Mouse (Mus musculus) ovary, adult 18-20 months (tissue): ENCODE measurements around the gene Pip4k2b.
A peak's percentile ranks its signal among the peaks of the same experiment; 100 is the strongest.
"Not testable (repeated sequence)": the region's sequence is repeated elsewhere in the genome, so short reads cannot be mapped to it uniquely, and the experiment has no call there.

ENCODE experiments used
- DNase-seq: peaks from one replicate; pipeline ENCODE4 v3.0.0; 2022; ENCODE audit warnings: low spot score, mixed read lengths

The Pip4k2b gene

DNA sequence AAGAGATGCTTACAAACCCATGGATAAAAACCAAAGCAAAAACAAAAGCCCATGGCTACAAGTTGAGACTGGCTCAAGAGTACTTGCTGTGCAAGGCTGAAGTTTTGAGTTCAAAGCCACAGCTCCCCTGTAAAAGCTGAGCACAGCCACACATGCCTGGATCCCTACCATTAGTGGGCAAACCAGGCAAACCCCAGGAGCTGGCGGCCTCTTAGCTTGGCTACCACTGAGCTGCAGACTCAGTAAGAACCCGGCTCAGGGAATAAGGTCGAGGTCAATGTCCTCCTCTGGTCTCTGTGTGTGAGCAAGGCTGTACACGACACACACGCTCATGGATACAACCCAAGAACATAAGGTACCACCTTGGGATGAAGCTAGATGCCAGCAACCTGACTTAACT, 4.0 kb upstream of the Pip4k2b start:
- no peak for DNase-seq

DNA sequence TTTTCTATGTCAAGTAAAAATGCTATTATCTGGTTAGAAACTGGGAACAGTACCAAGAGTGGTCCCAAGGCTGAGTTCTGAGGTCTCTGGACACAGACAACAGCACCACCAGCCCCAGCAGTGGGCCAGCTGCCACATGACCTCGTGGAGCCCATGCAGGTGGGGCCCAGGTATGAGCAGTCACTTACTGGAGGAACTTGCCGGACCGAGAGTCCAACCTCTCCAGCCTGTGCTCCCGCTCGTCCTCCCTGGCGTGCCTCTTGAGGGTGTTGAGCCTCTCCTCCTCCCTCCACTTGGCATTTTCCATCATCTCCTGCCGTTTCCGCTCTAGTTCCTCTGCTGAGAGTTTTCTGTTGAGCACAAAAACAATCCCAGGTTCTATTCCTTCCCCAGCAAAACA, 3.3 kb upstream of the Pip4k2b start:
- DNase-seq = no peak

DNA sequence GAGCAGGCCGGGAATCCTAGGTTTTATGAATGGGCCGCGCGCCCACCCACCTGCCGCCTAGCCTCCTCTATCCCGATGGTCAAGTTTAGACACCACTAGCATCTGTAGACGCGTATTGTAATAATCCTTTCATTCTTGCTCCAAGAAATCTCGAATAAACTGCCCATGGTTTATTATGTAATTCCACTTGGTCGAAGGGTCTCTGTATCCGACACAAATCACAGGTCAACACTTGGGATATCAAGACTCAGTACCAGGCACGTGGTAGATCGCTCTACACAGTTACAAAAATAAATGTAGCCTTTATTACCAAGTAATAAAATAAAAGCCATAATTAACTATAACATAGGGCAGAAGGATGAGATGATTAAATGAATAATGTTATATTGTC, 822 bp upstream of the Pip4k2b start:
- no peak for DNase-seq

DNA sequence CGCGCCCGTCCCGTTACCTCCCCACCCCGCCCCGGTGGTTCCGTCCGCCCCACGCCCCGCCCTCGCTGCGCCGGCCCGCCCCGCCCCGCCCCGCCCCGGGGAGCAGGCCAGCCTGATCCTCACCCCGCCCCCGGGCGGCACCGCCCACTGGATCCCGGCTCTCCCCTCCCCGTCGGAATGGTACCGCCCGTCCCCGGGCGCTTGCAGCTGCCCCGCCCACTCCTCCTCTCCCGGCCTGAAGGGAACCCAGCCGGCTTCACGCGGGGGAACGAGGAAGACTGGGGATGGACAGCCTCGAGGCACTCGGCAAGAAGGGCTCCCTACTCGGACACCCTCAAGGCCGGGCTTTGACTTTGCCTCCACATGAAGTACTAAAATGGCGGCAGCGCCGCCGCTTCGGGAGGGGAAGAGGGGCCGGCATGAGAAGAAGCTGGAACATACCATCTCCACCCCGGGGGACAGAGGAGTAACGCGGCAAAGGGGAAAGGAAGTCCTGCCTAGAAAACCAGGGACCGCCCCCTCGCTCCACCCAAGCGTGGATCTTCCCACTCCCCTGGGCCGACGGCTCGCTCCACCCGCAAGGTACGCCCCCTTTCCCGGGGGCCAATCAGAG, 320 bp upstream of the Pip4k2b start:
- DNase-seq = peak; percentile 98

DNA sequence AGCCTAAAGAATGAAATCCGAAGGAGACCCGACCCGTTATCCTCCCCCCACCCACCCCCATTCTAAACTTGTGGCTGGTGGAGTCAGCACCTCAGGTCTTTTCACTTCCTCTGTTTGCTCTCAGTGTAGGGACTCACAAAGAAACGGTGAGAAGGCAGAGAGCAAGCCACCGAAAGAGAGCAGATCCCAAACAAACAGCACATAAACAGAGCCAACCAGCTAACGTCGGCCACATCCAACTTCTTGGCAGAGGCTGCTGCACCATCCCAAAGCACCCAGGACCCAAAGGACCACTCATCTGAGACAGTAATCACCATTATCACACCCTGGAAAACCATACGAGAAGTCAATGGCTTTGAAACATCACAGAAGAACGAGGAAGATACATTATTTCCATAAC, 1.1 kb downstream of the Pip4k2b start:
- DNase-seq = no peak

DNA sequence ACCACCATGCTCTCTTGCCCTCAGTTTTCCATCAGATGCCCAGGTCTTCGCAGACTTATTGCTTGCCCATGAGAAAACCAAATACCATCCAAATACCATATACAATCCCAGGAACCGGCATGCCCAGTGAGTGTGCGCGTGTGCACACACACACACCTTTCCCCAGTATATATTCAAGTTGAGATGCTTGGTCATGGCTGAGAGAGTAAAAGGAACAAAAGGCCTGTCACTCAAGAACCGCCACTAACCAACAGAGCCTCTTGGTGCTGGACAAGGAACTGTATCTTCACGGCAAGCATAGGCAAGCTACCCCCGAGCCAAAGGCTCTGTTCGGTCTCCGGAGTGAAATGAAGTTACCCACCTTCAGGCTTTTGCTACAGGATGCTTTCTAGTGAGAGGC, 1.9 kb downstream of the Pip4k2b start:
- DNase-seq = no peak

DNA sequence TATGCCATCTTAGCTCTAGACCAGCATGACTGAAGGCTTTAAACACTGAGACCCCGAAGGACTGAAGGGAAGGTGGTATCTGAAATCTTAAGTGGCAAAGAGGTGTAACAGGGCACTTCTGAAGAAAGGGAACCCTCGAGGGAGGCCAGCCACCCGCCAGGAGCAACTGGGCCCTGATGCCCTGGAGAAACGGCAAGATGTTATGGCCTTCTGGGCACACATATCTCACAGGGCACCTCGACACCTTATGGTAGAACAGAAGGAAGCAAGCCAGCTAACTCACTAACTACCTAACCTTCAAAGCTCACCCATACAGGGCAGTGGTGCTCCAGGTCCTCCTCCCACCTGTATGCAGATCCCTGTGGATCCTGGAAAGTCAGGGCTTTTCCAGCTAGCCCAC, 2.3 kb downstream of the Pip4k2b start:
- DNase-seq = no peak

DNA sequence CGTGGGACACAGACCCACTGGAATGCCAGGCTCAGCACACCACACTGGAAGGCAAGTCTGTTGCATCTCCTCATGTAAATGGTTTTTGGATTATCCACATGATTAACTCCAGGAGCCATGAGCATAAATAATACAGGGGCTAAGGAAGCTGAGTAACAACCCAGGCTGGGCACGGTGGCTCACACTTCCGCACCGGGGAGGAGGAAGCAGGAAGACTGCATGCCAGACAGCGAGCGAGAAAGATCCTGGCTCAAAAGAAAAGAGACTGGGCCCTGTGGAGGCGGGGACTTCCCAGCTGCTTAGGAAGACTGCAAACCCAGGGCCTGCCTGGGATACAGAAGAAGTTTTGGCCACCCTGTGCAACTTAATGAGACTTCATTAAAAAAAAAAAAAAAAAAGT, 4.3 kb downstream of the Pip4k2b start:
- DNase-seq = no peak

DNA sequence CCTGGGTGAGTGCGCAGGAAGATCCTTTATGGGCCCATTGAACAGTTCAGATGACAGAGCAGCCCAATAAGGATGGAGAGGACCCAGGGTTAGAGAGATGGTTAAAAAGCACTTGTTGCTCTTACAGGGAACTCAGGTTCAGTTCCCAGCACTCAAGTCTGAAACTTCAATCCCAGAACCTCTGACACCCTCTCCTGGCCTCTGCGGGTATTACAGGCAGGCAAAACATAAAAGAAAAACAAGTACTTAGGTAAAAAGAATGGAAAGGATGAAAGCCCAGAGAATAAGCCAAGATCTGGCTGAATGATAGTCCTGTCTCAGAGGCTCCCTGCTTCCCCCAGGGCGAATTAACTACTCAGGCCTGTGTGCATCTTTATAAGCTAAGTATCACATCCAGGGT, 5.3 kb downstream of the Pip4k2b start:
- no peak for DNase-seq

DNA sequence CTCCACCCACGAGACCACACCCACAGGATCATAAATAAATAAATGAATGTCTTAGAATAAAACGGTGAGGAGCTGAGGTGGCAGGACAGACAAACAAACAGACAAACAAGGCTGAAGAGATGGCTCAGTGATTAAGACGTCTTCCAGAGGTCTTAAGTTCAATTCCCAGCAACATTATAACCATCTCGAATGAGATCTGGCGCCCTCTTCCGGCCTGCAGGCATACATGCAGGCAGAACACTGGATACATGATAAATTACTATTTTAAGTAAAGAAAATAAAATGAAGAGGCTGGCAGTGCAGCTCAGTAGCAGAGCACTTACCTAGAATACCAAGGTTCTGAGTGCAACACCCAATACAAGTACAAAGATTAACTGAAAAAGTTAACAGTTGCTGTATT, 5.8 kb downstream of the Pip4k2b start:
- no peak for DNase-seq

DNA sequence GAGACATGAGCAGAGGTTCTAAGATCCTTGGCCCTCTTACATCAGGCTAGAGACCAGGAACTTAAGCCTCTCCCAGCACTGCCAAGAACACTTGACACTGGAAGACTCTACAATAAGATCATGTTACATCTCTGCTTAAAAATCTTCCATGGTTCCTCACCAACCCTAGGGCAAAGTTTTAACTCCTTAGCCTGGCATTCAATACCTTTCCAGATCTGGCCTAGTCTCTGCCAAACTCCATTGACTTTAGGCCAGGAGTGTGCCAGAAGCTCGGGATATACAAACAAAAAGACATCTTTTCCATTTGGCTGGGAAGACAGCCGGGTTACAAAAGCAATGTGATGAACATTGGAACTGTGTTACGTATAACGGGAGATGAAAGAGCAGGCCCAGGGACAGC, 6.9 kb downstream of the Pip4k2b start:
- no peak for DNase-seq

DNA sequence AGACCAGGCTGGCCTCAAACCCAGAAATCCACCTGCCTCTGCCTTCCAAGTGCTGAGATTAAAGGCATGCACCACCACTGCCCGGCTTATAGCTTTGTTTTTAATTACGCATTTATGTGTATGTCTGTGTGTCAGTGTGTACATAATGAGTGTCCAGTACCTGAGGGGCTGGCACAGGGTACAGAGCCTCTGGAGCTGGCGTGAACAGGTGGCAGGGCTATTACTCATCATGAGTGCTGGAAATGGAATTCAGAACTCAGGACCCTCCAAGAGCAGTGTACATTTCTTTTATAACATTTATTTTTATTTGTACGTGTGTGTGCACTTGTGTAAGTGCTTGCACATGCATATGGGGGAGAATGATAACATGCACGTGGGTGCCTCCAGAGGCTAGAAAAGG, 7.9 kb downstream of the Pip4k2b start:
- no peak for DNase-seq

DNA sequence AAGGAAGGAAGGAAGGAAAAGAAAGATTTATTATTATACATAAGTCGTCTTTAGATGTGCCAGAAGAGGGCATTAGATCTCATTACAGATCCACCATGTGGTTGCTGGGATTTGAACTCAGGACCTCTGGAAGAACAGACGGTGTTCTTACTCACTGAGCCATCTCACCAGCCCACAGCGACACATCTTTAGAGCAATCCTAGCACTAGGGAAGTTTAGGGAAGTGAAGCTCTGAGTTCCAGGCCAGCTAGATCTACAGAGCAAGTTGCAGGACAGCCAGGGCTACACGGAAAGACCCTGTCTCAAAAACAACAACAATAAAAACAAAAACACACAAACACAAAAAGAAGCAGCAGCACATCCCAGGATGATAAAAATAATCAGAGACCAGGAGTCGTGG, 9.7 kb downstream of the Pip4k2b start:
- DNase-seq = not testable (repeated sequence)

DNA sequence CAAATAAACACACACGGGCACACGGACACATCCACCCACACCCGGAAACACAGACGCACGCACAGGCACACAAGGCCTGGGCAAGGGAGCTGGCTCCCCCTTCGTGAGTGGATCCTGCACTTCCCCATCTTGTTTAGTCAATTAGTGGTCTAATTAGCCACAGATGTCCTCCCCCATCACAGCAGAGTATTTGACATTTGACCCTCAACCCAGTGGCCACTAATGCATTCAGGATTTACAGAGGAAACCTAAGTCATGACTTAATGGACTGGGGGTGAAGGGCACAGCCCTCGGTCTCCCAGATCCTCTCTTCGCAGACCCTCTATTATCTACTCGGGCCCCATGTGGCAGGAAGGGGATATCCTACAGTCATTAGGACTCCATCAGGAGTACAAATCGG, 10.8 kb downstream of the Pip4k2b start:
- no peak for DNase-seq

DNA sequence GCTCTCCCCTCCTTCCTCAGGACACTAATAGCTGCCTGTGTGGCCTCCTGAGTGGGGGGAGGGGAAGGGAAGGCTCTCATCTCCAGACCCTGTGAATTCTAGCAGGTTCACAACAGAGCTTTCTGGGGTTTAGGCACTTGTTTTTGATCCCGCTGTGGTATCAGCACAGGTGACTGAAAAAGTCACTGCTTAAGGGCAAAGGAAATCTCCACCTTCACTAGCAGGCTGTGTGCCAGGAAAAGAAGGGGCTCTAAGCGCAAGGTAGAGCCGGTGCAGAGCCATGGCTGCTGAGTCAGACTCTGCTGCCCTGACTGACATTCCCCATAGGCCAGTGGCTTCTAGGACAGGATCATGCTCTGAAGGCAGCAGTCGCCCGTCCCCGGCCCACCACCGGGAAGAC, 15.8 kb downstream of the Pip4k2b start:
- DNase-seq = no peak

DNA sequence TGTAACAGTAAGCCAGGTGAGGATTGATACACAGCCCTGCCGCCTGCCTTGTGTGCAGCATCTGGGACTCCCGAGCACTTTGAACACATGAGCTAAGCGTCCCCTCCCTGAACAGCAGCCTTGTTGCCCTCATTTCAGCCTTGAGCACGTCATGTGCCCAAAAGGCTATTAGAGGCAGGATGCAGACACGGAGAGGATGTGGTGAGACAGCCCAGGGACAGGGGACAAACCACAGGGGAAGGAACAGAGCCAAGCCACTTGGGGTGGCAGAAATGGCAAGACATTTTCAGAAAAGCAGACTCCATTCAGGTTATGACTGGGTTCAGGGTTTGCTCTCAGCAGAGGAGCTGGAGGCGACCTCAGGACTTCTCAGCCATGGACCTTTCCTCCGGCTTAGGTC, 16.2 kb downstream of the Pip4k2b start:
- no peak for DNase-seq

DNA sequence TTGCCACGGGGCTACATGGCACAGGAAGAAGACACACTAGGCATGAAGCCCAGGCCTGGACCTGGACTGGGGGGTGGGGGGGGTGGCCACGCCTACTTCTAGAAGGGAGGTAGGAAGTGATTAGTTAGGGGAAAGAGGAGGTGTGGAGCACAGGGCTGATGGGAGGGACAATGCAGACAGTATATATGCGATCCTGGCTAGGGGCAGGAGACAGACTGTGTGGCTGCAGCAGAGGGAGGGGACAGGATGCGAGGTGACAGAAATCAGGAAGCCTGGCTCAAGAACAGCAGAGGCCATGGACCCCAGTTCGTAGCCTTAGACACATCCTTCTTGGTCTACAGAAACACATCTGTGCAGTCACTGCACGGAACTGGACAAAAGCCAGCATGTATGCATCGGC, 20.8 kb downstream of the Pip4k2b start:
- no peak for DNase-seq

DNA sequence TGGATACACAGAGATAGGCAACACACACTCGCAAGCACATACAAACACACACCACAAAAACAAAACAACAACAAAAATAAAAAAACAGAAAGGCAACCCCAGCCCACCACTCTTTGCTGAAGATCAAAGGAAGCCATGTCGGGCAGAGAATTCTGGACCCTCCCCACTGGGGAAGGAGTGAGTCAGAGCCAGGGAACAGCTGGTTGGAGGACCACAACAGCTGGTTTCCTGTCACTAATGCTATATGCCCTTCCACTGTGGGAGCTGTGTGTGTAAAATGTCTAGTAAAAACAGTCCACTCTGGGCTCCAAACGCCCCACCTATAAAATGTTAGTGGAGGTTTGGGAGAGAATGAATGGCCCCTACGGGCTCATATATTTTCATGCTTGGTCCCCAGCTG, 23.2 kb downstream of the Pip4k2b start:
- no peak for DNase-seq

DNA sequence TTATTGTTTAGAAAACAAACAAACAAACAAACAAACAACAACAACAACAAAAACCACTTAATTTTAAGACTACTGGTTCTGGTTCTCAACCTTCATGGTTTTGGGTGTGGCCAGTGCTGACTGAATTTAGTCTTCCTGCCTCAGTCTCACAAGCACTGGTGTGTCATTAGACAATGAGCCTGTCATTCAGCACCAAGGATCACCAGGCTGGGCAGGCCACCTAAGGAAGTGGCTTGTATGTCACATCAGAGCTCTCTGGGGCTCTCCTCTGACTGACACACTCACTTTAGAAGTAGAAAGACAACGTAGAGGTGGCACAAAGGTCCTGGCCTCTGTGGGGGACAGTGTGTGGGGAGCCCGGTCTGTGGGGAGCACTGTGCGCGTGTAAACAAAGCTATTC, 25.5 kb downstream of the Pip4k2b start:
- DNase-seq = no peak

DNA sequence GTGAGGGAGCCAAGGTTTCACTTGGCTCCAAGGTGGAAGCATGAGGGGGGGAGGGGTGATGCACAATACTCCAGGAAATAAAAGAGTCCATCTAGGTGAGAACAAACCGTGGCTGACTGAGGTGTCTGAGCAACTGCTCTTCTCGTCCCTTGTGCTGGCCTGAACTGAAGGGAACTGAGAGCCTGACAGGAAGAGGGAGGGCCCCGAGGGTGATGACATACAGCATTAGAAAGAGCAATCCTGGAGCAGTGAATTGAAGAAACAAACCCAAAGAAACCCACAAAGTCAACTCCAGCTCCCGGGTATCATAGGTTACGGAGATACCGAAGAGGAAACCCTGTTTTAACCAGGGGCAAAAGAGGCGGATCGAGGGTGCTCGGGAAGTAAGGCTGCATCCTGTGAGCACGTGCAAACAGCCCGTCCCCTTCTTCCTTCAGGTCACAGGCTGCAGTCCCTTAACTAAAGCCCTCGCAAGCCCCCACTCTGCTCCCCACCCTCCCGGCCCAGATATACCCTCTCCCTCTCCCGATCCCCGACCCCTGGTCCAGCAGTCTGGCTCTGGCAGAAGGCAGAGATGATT, 26.1 kb downstream of the Pip4k2b start:
- DNase-seq = no peak

DNA sequence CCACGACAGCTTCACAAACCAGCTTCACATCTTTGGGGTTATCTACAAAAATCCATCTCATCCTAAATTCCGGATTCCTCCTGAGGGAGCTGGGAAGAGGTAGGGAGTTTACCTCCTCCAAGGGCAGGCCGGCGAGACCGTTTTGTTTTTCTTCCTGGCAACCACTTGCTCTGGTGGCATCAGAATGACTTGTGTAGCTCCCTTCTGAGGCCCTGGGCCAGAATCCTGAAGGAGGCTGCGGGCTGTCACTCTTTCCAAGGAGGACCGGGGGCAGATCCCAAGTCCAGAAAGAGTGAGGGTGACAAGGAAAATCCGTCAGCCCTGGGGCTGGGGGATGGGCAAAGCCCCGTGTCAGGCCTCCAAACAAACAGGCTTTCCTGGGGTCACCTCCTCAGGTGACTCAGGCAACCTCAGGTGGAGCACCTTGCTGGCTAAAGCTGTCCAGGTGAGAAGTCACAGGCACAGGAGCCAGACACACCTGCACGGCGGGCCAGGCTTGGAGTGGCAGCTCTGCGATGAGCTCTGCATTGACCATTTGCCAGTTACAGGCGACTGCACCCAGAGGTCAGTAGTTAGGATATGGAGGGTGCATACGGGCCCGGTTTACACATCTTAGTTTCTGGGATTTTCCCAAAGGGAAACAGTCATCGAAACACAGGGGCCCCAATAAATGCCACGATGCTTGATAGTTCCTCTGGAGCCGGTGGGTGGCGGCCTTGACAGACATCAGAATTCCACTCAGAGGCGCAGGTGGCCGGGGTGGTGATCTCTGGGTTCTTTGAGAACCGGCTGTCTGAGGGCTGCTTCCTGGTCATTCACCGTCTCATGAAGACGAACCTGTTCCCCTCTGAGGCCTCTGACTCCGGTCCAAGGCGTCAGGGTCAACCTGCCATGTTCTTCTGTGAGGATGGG, 26.9 kb downstream of the Pip4k2b start:
- no peak for DNase-seq

DNA sequence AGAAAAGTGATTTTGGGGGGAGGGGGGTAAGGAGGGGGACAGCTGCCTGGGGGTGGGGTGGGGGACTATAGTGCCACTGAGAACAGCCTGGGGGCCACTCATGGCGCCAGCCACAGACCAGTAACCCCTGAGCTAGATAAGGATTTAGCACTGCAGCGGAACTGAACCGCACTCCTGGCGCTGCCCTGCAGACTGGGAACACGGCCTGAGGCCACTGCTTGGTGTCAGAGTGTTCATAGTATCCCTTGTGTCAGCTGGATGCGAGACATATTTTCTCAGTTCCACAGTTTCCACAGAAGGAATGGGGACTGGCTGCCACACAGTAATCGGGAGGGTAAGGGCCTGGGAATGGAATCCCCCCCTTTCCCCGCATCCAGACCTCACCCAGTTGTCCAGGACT, 28.5 kb downstream of the Pip4k2b start:
- DNase-seq = no peak
